Mouse (Mus musculus) olfactory bulb, adult 2 months (tissue): ENCODE data around the gene Tram2.

ENCODE experiments used
- CTCF ChIP-seq: fragments of 200-500 bp; IDR thresholded peaks from 2 replicates; pipeline ENCODE4 v1.5.1; 2012; ENCODE audit warnings: low read depth, mild to moderate bottlenecking, low read length, moderate library complexity; ENCODE audit not compliant: insufficient read depth
- POLR2A ChIP-seq: fragments of 200-500 bp; IDR thresholded peaks from 2 replicates; pipeline ENCODE4 v1.6.1; 2012; ENCODE audit warnings: mild to moderate bottlenecking, low read depth, low read length, moderate library complexity; ENCODE audit not compliant: insufficient read depth

DNA sequence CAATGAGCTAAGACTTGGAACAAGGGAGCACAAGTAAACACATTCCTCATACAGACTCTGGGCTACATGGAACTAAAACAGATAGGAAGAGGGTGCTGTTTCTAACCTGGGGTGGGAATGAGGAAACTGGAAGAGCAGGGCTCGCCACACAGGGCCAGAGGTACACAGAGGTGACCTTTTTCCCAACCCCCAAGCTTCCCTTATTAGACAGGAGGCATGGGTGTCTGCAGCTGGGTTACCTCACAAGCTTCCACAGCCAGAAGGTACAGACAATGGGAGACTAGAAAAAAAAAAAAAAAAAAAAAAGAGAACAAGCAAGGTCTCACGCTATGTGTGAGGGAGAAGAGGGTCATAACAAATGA is 81.7 kb downstream of the Tram2 start:
- no peak for TF ChIP-seq CTCF
- TF ChIP-seq POLR2A: no peak
